Mouse (Mus musculus) left cerebral cortex, adult 2 months (tissue): ENCODE results near the gene Gsn. TPM values are rescaled to one million over a fixed set of nuclear protein-coding genes. Genes with fewer than 3 reads are reported as not detected.

ENCODE experiments used
- DNase-seq, 2 experiments: peaks; one replicate each; pipeline ENCODE4 v3.0.0; 2021 to 2022; ENCODE audit warnings: low spot score in 2 of 2, mixed read lengths in 1 of 2; ENCODE audit errors: extremely low spot score in 1 of 2
- H3K27ac ChIP-seq: fragments of 200-600 bp; 2 replicates; pipeline ENCODE4 v1.8.1; 2022
- H3K4me3 ChIP-seq: fragments of 200-600 bp; 2 replicates; pipeline ENCODE4 v1.8.1; 2022
- CTCF ChIP-seq: fragments of 200-600 bp; IDR thresholded peaks from 2 replicates; pipeline ENCODE4 v1.8.1; 2022; ENCODE audit warnings: antibody characterized with exemption, mild to moderate bottlenecking, moderate library complexity
- intact Hi-C: fragments of 180-260 bp; cut with DNase I; formaldehyde crosslinking; loops from one replicate; pipeline ENCODE4 v1.15.1; 2025
- total RNA-seq, 2 experiments: library from RNA; stranded (reverse); gene quantifications; 2 replicates each; pipeline ENCODE4 v1.2.3; 2021

The Gsn gene
- total RNA-seq, 2 experiments from 2014 or later, result 37.6 to 38.2 TPM

DNA sequence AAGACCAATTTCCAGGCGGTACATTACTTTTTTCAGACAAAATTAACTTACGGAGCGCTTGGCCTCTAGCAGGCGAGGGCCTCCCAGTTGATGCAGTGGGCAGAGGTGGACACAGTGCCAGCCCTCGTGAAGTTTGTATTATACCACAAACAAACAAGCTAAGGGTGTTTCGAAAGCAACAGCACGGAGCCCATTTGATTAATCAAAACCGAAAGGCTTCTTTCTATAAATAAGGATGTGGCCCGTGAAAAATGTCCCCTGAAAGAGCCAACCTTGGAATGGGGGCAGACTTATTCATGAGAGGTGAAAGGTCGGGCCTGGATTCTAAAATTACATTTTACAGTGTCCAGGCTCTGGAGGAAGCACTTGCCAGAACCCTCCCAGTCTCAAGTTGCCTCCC is 81.2 kb downstream of the Gsn start:
- no peak for TF ChIP-seq CTCF
- intact Hi-C loops, result no loop called here
- Histone ChIP-seq H3K4me3 (peak overlapping the region; percentile 66), H3K27ac (peak overlapping the region; percentile 60)
- no peak for DNase-seq

DNA sequence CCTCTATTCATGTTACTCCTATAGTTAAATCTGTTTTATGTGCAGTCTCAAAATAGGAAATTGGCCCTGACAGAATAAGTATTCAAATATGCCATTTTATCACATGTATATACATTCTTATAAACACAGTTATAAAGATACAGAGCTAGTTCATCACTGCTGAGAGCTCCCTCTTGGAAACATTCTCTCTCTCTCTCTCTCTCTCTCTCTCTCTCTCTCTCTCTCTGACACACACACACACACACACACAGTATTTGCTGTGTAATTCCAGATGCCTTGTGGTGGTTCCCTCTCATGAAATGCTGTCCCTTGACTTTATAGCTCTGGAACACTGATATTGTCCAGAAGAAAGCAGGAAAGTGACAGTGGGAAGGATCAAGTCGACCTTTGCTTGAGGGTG is 81.9 kb downstream of the Gsn start:
- intact Hi-C loops, result no loop called here
- no peak for TF ChIP-seq CTCF
- Histone ChIP-seq H3K4me3 (no peak overlapping the region), H3K27ac (no peak overlapping the region)
- DNase-seq, result no peak

DNA sequence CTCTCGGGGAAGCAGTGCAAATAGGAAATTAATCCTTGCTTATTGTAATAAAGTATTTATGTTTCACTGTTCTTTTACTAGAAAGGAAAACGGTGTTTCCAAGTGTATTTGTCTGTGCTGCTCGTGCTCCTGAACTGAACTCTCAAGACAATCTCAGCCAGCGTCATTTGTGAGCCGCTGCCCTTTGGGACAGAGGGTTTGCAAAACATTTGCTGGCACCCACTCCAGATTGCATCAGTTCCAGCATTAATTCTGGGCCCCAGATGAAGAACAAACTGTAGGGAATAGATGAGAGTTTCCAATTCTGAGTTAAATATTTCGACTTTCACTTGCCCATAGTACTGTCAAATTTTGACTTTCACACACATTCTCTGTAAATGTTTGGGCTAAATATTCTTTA is 82.5 kb downstream of the Gsn start:
- DNase-seq, result no peak
- H3K4me3 ChIP-seq, result no peak overlapping the region
- intact Hi-C loops, result no loop called here
- TF ChIP-seq CTCF, result no peak
- no peak overlapping the region for H3K27ac ChIP-seq

DNA sequence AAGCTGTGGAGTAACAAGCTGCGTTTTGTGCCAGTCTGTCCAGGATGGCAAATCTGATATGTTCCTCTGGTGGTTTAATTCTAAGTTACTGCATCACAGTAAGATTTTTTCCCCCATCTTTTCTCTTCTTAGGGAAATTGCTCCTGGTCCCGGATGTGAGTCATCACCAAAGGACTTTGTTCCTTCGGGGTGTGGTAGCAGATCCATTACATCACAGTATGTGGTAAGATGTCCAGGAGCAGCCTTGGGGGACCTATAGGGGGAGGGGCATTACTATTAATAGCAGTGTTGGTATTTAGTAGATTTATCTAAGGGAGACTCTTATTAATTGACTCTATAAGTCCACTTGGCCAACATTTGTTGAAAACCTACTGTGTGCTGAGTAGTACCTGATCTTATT is 86.4 kb downstream of the Gsn start:
- no peak for TF ChIP-seq CTCF
- Histone ChIP-seq H3K4me3 (no peak overlapping the region), H3K27ac (no peak overlapping the region)
- intact Hi-C loops, result no loop called here
- no peak for DNase-seq

DNA sequence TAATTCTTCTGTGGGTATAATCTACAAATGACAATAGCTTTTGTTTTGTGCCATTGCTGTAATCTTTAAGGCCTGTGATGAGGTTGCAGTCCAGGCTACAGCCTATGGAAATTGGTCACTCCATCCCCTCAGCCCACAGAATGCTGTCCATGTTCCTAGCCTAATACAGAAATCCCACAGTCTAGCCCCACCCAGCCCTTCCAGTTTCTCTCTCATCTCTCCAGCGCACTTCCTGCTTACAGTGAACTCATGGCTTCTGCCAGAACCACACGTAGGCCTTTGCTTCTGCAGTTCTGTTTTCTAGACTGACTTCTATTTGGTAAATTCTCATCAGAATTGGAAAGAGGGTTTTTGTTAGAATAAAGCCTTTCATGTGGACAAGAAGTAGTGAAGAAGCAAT is 89.8 kb downstream of the Gsn start:
- Histone ChIP-seq H3K27ac (no peak overlapping the region), H3K4me3 (no peak overlapping the region)
- intact Hi-C loops, result loop anchor here (5.0 kb wide), 1 partner anchor 134 kb away; no protein-coding TSS in a partner anchor
- TF ChIP-seq CTCF, result no peak
- no peak for DNase-seq

DNA sequence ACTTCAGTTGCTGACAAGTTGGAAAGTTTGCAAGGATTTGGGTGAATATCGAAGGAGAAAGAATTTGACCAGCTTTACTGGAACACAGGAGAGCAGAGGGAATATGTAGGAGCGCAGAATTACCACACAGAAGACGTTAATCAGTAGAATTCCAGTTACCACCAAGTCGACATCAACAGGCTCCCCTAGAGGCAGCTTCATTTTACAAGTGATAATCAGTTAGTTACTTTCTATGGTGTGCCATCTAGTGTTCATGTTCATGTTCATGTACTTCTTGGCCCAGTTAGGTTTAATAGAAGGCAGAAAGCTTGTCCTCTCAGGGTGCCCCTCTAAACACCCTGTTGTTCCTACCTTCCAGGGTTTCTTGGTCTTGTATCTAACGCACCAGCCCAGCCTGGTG is 93.0 kb downstream of the Gsn start:
- no peak overlapping the region for H3K4me3 ChIP-seq
- TF ChIP-seq CTCF, result peak; percentile 66
- H3K27ac ChIP-seq, result no peak overlapping the region
- intact Hi-C loops, result loop anchor here (2.0 to 5.0 kb wide), 2 partner anchors 50 to 137 kb away; no protein-coding TSS in a partner anchor
- DNase-seq, result no peak

Other genes with a start within 250 kb of the Gsn start
- under 1 TPM; 0.37 to 0.45 TPM for gene Hc, start 194.9 kb upstream of the Gsn start, total RNA-seq
- gene AI182371, start 154.8 kb upstream of the Gsn start, total RNA-seq, result under 1 TPM in 1 of 2 experiments, not detected in 1; 0.21 TPM
- gene Cntrl, start 146.9 kb upstream of the Gsn start, total RNA-seq, result 1 to 10 TPM; 9.0 to 9.6 TPM
- 100 to 1,000 TPM; 219 to 229 TPM for gene Rab14, start 55.3 kb upstream of the Gsn start, total RNA-seq
- 1 to 10 TPM; 6.3 to 6.7 TPM for gene Stom, start 80.6 kb downstream of the Gsn start, total RNA-seq
- not detected for gene 4930568D16Rik, start 111.3 kb downstream of the Gsn start, total RNA-seq
- gene 4930402F06Rik, start 140.8 kb downstream of the Gsn start, total RNA-seq, result not detected
- 1 to 10 TPM; 2.6 to 4.0 TPM for gene Ggta1, start 206.9 kb downstream of the Gsn start, total RNA-seq